ENCODE assay signal across 14 mouse cellular contexts in the genomic region with DNA sequence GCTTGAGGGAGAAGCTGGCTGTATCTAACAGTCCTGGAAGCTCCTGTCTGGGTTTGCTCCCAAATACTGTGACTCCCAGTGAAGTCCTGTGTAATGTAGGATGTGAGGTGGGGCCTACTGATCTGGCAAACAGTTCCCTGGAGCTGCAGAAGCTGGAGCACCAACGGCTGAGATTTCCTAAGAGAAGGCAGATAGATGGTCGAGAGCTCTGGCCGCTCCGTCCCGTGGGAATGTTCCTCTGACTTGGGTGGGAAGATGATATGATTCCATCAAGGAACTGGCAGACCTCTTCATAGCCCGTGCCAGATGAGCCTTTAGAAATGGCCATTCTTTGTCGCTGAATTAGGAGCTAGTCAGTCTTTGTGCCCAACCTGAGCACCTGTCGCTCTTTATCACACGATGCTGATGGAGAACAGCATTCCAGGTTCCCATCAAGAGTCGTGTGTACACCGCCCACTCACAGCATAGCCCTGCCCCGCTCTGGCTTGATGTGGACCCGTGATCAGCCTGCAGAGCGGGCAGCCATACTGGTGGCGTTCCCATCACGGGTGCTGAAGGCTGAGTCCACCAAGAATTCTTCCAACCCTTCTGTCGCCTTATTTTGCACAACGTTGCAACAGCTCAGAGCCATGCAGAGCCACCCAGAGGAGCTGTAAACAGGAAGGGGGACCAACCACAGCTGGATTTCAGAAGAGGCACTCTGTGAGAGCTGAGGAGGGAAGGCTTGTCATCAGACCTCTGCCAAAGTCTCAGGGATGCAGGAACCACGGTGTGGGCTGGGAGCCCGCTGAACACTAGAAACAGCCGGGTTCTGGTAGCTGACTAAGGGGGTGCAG.
DNase-seq lines count a peak whose midpoint lies in the region; ATAC-seq lines count a peak whose summit lies in the region.
"Had no signal": no experiment of that assay in that cellular context is flagged by ENCODE, and none has a peak within 500 bp of the region (broad histone marks: within the 10 kb centered on the region; RNA-seq: fewer than 3 reads in every experiment).

No protein-coding gene starts in this region.

- no peaks in the 10 kb centered on the region for H3K27me3 ChIP-seq in forebrain, embryonic 10.5 days (ENCODE audit: poor library complexity, severe bottlenecking)
- H3K27me3 ChIP-seq in forebrain, embryonic 12.5 days: no peaks in the 10 kb centered on the region
- H3K27me3 ChIP-seq in lung, embryonic 15.5 days: no peaks in the 10 kb centered on the region
- no peaks in the 10 kb centered on the region for H3K27me3 ChIP-seq in forebrain, embryonic 16.5 days (replicated peaks; ENCODE audit: control insufficient read depth, insufficient read depth, low read length)
- H3K27me3 ChIP-seq: hindbrain, embryonic 15.5 days had no signal

- peaks cover 57% of the 10 kb centered on the region for H3K4me1 ChIP-seq in forebrain, embryonic 10.5 days
- H3K4me1 ChIP-seq in forebrain, embryonic 12.5 days: peaks cover 41% of the 10 kb centered on the region
- H3K4me1 ChIP-seq in lung, embryonic 15.5 days: peaks cover 48% of the 10 kb centered on the region
- peaks cover 13% of the 10 kb centered on the region for H3K4me1 ChIP-seq in forebrain, embryonic 16.5 days (replicated peaks; ENCODE audit: control insufficient read depth, insufficient read depth, low read length)

- no peak overlapping the region for H3K4me2 ChIP-seq in forebrain, embryonic 12.5 days
- no peak overlapping the region for H3K4me2 ChIP-seq in lung, embryonic 15.5 days
- no peak overlapping the region for H3K4me2 ChIP-seq in forebrain, embryonic 16.5 days (ENCODE audit: low read length)
- H3K4me2 ChIP-seq: hindbrain, embryonic 15.5 days had no signal

- H3K36me3 ChIP-seq in forebrain, embryonic 10.5 days (replicated peaks): 0 out of 2 replicates have a peak, but pooled peaks cover 2% of the 10 kb centered on the region
- no peaks in the 10 kb centered on the region for H3K36me3 ChIP-seq in forebrain, embryonic 12.5 days (replicated peaks)
- 0 out of 2 replicates have a peak, but pooled peaks cover 3% of the 10 kb centered on the region for H3K36me3 ChIP-seq in lung, embryonic 15.5 days
- H3K36me3 ChIP-seq in forebrain, embryonic 16.5 days (ENCODE audit: control insufficient read depth, insufficient read depth): no peaks in the 10 kb centered on the region
- H3K36me3 ChIP-seq: hindbrain, embryonic 15.5 days had no signal

- WGBS in forebrain, embryonic 10.5 days: 92% methylated on average over 21 of the region's 21 CpGs
- WGBS in forebrain, embryonic 12.5 days: 94% methylated on average over 21 of the region's 21 CpGs
- whole genome bisulfite sequencing in lung, embryonic 15.5 days: 71% methylated on average over 21 of the region's 21 CpGs
- WGBS in forebrain, embryonic 16.5 days: 92% methylated on average over 21 of the region's 21 CpGs

- H3K4me3 ChIP-seq in forebrain, embryonic 10.5 days: no peak overlapping the region
- no peak overlapping the region for H3K4me3 ChIP-seq in forebrain, embryonic 12.5 days (replicated peaks)
- H3K4me3 ChIP-seq in lung, embryonic 15.5 days: no peak overlapping the region
- no peak overlapping the region for H3K4me3 ChIP-seq in forebrain, embryonic 16.5 days (replicated peaks; ENCODE audit: low read length)
- H3K4me3 ChIP-seq: hindbrain, embryonic 15.5 days had no signal

- no peak overlapping the region for H3K9ac ChIP-seq in forebrain, embryonic 12.5 days
- no peak overlapping the region for H3K9ac ChIP-seq in lung, embryonic 15.5 days
- H3K9ac ChIP-seq in forebrain, embryonic 16.5 days (replicated peaks; ENCODE audit: low read depth, low read length): no peak overlapping the region
- H3K9ac ChIP-seq: hindbrain, embryonic 15.5 days had no signal

- no peak for ATAC-seq in forebrain, embryonic 12.5 days (ENCODE audit: low FRiP score)
- ATAC-seq in lung, embryonic 15.5 days (ENCODE audit: borderline replicate concordance, extremely low read depth, low FRiP score, low TSS enrichment): no peak
- peak; percentile 19 to 57; a peak in 2 of 4 replicates for ATAC-seq in hematopoietic stem cell, adult 5-6 weeks (replicated peaks in 1 of 2; ENCODE audit: insufficient read depth in 1 of 2, low FRiP score in 2 of 2, low TSS enrichment in 1 of 2, low read depth in 1 of 2, poor library complexity in 2 of 2, severe bottlenecking in 2 of 2)
- ATAC-seq in forebrain, embryonic 16.5 days: no peak

- no peak for DNase-seq in forebrain, embryonic 10.5 days (ENCODE audit: extremely low spot score, low spot score)
- DNase-seq in lung, postnatal 25 days (ENCODE audit: low spot score): no peak
- DNase-seq in thymus, postnatal 14 days: peak; percentile 37
- no peak for DNase-seq in layer of hippocampus, postnatal 25 days (ENCODE audit: extremely low spot score in 1 of 2, low spot score in 1 of 2)
- DNase-seq: adrenal gland, adult 8-10 months; embryo, embryonic 11 days; gastrocnemius, postnatal 14 days; kidney, adult 2 months had no signal

- H3K9me3 ChIP-seq in forebrain, embryonic 10.5 days: no peaks in the 10 kb centered on the region
- no peaks in the 10 kb centered on the region for H3K9me3 ChIP-seq in forebrain, embryonic 12.5 days
- H3K9me3 ChIP-seq in lung, embryonic 15.5 days: no peaks in the 10 kb centered on the region
- H3K9me3 ChIP-seq in forebrain, embryonic 16.5 days (ENCODE audit: control insufficient read depth, low read length): no peaks in the 10 kb centered on the region
- H3K9me3 ChIP-seq: hindbrain, embryonic 15.5 days had no signal

- H3K27ac ChIP-seq in forebrain, embryonic 10.5 days: peak overlapping the region; percentile 53
- H3K27ac ChIP-seq in forebrain, embryonic 12.5 days: no peak overlapping the region
- peak overlapping the region; percentile 46 for H3K27ac ChIP-seq in lung, embryonic 15.5 days
- no peak overlapping the region for H3K27ac ChIP-seq in forebrain, embryonic 16.5 days (ENCODE audit: low read length)
- H3K27ac ChIP-seq: hindbrain, embryonic 15.5 days; macrophage had no signal

Comparison
In these comparisons a context has a peak if more than half of its experiments do, and no peak if none do; other contexts are left out.
1. H3K27ac ChIP-seq: peak in forebrain, embryonic 10.5 days (single experiment) and lung, embryonic 15.5 days (single experiment); none in forebrain, embryonic 12.5 days (single experiment) and forebrain, embryonic 16.5 days (single experiment).
2. ATAC-seq: peak in hematopoietic stem cell, adult 5-6 weeks (2 of 2); none in forebrain, embryonic 12.5 days (single experiment), lung, embryonic 15.5 days (single experiment) and forebrain, embryonic 16.5 days (single experiment).